Mouse (Mus musculus): ENCODE results near the gene Rrp12. TPM values are rescaled to one million over a fixed set of nuclear protein-coding genes. Genes with fewer than 3 reads are reported as not detected.

Gene Rrp12
- total RNA-seq, 2 experiments from 2014 or later: 2.3 to 5.1 TPM

DNA sequence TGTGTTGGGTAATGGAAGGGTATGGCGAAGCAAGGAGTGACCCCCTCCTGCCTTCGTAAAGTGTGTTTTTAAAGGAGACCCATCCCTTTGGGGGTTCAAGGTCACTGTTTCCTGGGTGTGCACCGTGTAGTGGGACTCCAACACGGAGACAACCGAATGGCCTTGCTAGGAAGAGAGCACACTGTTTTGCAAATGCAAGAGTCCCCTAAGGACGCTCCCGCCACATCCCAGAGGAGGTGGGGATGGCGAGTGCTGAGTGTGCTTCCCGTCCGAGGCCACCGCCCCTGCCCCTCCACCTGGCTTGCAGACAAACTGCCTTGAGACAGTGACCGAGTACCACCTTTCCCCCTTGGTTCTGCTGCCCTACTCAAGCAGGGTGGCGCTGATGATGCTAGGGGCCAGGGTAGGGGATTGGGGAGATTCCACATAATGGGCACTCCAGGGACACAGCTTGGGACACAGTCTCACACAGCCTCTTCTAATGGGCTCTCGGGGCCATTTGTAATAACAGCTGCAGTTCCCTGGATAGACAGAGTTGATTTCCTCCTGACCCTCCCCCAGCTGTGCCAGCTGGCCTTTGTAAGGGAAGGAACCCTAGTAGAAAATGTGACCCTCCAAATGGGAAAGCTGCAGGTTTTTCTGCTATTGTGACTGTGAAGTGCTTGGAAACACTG lies 64.1 kb downstream of the Rrp12 start:
- ATAC-seq (ENCODE audit: poor library complexity, severe bottlenecking): no peak

DNA sequence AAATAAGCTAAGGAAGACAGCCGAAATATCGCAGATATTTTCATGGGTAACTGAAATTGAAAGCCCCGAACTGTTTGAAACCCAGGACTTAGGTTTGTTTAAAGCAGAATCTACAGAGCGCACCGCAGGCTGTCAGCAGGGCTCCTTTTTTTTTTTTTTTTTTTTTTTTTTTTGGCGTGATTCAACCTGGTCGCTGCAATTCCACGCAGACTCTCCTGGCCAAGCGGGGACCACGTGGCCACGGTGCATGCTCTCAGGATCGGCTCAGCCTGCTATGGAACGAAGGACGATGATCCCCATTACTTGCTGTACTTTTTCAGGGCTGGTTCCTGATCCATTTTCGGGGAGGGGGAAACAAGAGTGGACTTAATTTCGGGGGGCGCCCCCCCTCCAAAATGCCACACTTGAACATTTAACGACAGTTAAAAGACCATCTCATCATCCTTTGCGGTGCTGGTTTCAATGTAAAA lies 64.8 kb downstream of the Rrp12 start:
- ATAC-seq (ENCODE audit: poor library complexity, severe bottlenecking): no peak

DNA sequence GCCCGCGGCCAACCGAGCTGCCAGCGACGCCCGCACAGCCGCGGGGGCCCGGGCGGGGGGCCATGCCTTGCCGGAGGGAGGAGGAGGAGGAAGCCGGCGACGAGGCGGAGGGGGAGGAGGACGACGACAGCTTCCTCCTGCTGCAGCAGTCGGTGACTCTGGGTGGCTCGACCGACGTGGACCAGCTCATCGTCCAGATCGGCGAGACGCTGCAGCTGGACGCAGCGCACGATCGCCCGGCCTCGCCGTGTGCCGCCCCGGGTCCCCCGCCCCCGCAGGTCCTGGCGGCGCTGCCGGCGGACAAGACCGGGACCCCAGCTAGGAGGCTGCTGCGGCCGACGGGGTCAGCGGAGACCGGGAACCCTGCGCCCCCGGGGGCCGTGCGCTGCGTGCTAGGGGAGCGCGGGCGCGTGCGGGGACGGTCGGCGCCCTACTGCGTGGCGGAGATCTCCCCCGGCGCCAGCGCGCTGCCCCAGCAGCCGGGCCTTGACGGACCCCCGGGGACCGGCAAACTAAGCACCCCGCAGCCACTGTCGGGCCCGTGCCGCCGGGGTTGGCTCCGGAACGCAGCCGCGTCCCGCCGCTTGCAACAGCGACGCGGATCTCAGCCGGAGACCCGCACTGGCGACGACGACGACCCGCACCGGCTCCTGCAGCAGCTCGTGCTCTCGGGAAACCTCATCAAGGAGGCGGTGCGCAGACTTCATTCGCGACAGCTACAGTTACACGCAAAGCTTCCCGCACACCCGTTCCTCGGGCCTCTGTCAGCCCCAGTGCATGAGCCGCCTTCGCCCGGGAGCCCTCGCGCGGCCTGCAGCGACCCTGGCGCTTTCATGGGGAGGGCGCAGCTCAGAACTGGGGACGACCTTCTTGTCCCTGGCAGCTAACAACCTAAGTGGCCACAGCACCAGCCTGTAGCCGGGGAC lies 65.6 kb downstream of the Rrp12 start:
- ATAC-seq (ENCODE audit: poor library complexity, severe bottlenecking): peak; percentile 81

DNA sequence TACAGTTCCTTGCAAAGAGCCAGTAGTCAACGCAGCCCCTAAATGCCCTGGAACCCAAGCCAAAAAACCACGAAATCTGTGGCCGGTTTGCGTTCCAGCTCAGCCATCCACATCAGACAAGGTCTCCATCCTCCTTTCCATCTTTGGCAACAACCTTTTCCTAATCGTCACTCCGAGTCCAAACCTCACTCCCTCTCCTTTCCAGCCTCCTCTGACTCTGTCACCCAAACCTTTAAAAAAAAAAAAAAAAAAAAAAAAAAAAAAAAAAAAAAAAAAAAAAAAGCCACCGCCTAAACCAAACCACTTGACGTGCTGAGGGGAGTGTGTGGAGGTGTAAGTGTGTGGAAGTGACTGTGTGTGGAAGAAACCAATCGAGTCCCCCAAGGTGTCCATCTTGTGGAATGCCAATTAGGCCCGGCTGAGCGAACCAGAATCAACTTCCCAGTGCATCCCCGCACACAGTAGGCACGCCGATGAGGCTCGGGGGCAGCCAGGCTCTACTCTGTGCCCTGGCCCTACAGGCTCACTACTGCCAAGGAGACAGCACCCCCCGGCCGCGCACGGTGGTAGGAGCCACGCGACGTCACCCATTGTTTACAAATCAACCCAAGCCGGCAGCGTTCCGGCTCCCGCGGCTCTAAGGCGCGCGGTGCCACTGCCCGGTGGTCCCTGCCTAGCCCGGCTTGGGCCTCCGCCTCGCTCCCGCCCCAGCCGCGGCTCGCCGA lies 66.4 kb downstream of the Rrp12 start, which contains the start of gene Frat1:
Frat1 (plus strand) TSS at position 590 of the 725 bp plus-strand sequence.
- peak; percentile 87 for ATAC-seq (ENCODE audit: poor library complexity, severe bottlenecking)

DNA sequence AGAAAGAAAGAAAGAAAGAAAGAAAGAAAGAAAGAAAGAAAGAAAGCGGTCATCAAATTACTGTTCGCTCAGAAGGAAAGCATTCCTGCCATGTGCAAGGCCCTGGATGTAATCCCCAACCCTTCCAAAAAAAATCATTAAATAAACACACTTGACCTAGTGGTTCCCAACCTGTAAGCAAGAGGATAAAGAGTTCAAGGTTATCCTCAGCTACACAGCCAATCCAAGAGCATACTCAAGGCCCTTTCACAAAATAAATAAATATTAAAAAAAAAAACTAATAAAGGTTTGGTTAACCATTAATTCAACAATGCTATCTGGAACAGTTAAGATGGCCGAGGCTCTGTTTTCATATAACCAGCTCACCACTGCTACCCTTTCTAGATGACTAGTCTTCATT lies 67.0 kb downstream of the Rrp12 start:
- no peak for ATAC-seq (ENCODE audit: poor library complexity, severe bottlenecking)

DNA sequence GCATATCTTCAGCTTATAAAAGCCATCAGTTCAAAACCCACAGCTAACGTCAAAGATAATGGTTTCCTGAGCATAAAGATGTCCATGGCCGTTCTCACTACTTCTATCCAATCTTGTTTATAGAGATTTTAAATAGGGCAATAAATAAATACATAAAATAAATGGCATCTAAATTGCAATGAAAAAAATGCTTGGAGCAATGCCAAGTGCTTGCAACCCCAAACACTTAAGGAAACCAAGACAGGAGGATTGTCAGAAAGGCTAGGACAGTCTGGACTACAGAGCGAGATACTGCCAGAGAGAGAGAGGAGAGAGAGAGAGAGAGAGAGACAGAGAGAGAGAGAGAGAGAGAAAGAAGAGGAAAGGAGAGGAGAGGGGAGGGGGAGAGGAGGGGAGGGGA lies 69.4 kb downstream of the Rrp12 start:
- ATAC-seq (ENCODE audit: poor library complexity, severe bottlenecking): no peak

DNA sequence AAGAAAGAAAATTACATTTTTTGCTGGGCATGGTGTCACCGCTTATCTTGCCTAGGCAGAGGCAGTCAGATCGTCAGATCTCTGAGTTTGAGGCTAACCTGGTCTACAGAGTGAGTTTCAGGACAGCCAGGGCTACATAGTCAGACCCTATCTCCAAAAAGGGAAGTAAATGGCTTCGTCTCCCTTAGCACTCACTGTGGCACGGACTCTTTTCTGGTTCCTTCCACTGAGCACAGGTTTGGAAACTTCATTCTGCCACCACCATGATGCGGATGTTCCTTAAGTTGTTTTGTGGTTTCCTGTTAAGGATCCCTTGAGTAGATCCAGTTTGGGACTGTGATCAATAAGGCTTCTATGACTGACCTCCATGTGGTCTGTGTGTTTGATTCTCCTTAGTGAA lies 71.0 kb downstream of the Rrp12 start:
- peak; percentile 41 for ATAC-seq (ENCODE audit: poor library complexity, severe bottlenecking)

DNA sequence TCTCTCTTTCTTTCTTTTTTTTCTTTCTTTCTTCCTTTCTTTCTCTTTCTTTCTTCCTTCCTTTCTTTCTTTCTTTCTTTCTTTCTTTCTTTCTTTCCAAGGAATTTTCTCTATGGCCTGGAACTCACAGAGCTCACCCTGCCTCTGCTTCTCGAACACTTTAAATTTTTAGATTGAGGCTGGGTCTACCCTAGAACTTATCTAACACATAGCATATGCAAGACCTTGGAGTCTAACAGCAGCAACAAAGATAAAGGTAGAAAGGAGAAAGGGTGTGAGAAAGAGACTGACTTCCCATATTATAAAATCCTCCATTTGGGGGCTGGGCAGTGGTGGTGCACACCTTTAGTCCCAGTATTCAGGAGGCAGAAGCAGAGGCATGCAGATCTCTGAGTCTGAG lies 73.4 kb downstream of the Rrp12 start:
- no peak for ATAC-seq (ENCODE audit: poor library complexity, severe bottlenecking)

DNA sequence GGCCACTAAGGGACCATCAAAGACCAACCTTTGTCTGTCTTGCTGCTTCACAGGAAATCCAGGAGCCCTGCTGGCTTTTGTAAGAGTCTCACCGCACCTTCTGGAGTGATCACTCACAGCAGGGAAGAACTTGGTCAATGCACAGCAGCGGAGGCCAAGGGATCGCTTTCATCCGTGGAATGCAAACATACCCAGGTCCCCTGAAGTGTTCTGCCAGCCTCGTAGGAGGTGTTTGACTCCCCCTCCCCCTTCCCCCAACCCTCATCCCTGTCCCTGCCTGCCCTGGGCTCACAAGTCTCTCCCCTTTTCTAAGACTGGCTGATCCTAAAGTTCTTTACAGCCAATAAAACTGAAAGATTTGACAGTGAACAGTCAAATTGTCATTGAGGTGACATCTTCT lies 74.5 kb downstream of the Rrp12 start:
- ATAC-seq (ENCODE audit: poor library complexity, severe bottlenecking): no peak

DNA sequence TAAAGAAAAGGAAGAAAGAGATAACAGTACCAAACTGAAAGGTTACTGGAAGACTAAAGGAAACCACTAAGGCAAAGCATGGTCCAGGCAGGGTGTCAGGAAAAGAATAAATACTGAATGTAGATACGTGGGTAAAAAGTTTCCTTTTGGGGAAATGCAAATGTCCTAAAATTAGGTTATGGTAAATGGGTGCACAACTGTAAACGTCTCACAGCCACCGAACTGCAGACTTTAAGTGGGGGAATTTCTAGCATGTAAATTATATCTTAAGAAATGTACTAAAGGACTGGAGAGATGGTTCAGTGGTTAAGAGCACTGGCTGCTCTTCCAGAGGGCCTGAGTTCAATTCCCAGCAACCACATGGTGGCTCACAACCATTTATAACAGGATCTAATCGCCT lies 77.2 kb downstream of the Rrp12 start:
- ATAC-seq (ENCODE audit: poor library complexity, severe bottlenecking): no peak

DNA sequence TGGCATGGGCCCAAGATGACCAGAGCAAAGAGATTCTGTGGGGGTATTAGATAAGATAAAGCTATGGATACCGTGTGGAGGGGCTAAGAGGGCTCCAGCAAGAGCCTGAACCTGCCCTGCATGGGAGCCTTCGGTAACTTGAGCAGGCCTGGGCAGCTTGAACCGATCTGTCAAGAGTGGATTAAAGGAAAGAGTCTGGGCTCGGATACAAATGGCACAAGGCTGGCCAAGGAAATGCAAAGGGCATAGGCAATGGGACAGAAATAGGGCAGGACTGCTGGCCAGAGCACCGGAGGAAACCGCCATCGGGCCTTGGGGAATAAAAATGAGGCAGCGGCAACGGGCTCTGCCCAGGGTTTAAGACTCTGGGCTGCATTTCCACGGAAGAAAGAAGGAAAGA lies 78.6 kb downstream of the Rrp12 start:
- no peak for ATAC-seq (ENCODE audit: poor library complexity, severe bottlenecking)

DNA sequence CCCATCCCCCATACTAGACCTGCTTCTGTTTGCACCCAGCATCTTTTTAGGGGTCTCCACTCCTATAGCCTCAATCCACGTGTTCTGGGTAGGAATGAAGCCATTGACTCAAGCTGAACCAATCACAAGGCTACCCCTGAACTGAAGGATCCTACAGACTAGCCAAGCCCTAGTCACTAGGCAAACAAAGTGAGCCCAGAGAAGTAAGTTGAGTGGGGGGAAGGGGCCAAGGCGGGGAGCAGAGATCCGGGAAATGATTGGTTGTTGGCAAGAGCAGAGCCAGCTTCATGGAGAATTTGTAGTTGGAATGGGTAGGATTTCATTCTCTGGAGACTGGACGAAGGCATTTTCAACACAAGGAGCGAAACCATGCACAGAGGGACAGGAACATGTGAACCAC lies 79.1 kb downstream of the Rrp12 start:
- ATAC-seq (ENCODE audit: poor library complexity, severe bottlenecking): no peak

DNA sequence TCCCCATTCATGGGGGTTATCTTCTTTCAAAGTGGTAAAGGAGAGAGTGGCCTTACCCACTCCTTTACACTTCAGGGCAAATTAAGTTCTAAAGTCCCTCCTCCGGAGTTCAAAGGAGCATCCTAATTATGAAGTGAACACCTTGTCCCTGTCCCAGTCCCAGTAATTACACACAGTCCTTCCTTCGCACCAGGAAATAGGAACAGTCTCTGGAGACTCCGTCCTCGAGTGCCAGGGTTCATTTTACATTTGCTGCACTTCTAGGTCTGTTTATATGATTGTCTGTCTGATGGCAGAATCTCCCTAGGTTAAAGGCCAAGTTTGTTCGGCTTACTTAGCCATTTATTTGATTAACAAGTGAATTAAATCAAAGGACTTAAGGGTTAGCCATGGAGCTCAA lies 79.6 kb downstream of the Rrp12 start:
- no peak for ATAC-seq (ENCODE audit: poor library complexity, severe bottlenecking)

DNA sequence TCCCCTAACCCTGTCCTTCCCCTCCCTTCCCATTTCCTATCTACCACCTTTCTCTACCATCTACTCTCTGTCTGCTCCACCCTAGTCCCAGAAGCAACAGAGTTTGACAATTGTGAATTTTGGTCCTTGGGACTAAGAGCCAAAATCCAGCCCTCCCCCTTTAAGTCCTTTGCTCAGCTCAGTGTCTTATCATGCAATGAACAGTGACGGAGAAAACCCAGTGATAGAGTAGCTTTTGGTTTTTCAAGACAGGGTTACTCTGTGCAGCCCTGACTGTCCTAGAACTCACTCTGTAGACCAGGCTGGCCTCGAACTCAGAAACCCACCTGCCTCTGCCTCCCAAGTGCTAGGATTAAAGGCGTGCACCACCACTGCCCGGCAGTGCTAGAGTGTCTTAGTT lies 82.6 kb downstream of the Rrp12 start:
- ATAC-seq (ENCODE audit: poor library complexity, severe bottlenecking): no peak

Other genes starting within 250 kb of the Rrp12 start
- 0.05 and 0.29 TPM in 2 replicates for gene Slit1, start 152.5 kb downstream of the Rrp12 start, total RNA-seq (2015)
- gene Slit1, start 152.5 kb downstream of the Rrp12 start, total RNA-seq (2017): not detected in 2 replicates
- 48.5 and 50.3 TPM in 2 replicates for gene Arhgap19, start 94.1 kb downstream of the Rrp12 start, total RNA-seq (2015)
- gene Arhgap19, start 94.1 kb downstream of the Rrp12 start, total RNA-seq (2017): 62.7 and 65.3 TPM in 2 replicates
- 5.2 and 6.3 TPM in 2 replicates for gene Frat1, start 66.2 kb downstream of the Rrp12 start, total RNA-seq (2015)
- 6.1 and 6.3 TPM in 2 replicates for gene Frat1, start 66.2 kb downstream of the Rrp12 start, total RNA-seq (2017)
- 7.7 and 9.5 TPM in 2 replicates for gene Frat2, start 48.0 kb downstream of the Rrp12 start, total RNA-seq (2015)
- gene Frat2, start 48.0 kb downstream of the Rrp12 start, total RNA-seq (2017): 9.2 and 9.4 TPM in 2 replicates
- 587 and 602 TPM in 2 replicates for gene Pgam1, start 15.8 kb upstream of the Rrp12 start, total RNA-seq (2015)
- gene Pgam1, start 15.8 kb upstream of the Rrp12 start, total RNA-seq (2017): 254 and 291 TPM in 2 replicates
- 37.0 and 38.6 TPM in 2 replicates for gene Exosc1, start 37.2 kb upstream of the Rrp12 start, total RNA-seq (2015)
- 29.3 and 40.2 TPM in 2 replicates for gene Exosc1, start 37.2 kb upstream of the Rrp12 start, total RNA-seq (2017)
- 25.9 and 36.1 TPM in 2 replicates for gene Zdhhc16, start 37.3 kb upstream of the Rrp12 start, total RNA-seq (2015)
- 22.4 and 26.4 TPM in 2 replicates for gene Zdhhc16, start 37.3 kb upstream of the Rrp12 start, total RNA-seq (2017)
- 18.5 and 24.7 TPM in 2 replicates for gene Mms19, start 85.0 kb upstream of the Rrp12 start, total RNA-seq (2015)
- gene Mms19, start 85.0 kb upstream of the Rrp12 start, total RNA-seq (2017): 21.7 and 33.8 TPM in 2 replicates
- gene Ubtd1, start 85.6 kb upstream of the Rrp12 start, total RNA-seq (2015): 15.1 and 17.0 TPM in 2 replicates
- gene Ubtd1, start 85.6 kb upstream of the Rrp12 start, total RNA-seq (2017): 11.9 and 12.2 TPM in 2 replicates
- gene Ankrd2, start 139.8 kb upstream of the Rrp12 start, total RNA-seq (2015): not detected in 2 replicates
- gene Ankrd2, start 139.8 kb upstream of the Rrp12 start, total RNA-seq (2017): not detected in 2 replicates
- not detected in 2 replicates for gene Hoga1, start 149.4 kb upstream of the Rrp12 start, total RNA-seq (2015)
- gene Hoga1, start 149.4 kb upstream of the Rrp12 start, total RNA-seq (2017): 0.20 and 1.2 TPM in 2 replicates
- gene 4933411K16Rik, start 156.1 kb upstream of the Rrp12 start, total RNA-seq (2015): not detected in 2 replicates
- not detected in 2 replicates for gene 4933411K16Rik, start 156.1 kb upstream of the Rrp12 start, total RNA-seq (2017)
- 0.36 TPM in 1 of 2 replicates, not detected in the other for gene Morn4, start 190.2 kb upstream of the Rrp12 start, total RNA-seq (2015)
- gene Morn4, start 190.2 kb upstream of the Rrp12 start, total RNA-seq (2017): 0.07 TPM in 1 of 2 replicates, not detected in the other
- gene Pi4k2a, start 194.3 kb upstream of the Rrp12 start, total RNA-seq (2015): 12.0 and 12.2 TPM in 2 replicates
- gene Pi4k2a, start 194.3 kb upstream of the Rrp12 start, total RNA-seq (2017): 9.9 and 10.7 TPM in 2 replicates
- 1.1 and 1.7 TPM in 2 replicates for gene Avpi1, start 232.9 kb upstream of the Rrp12 start, total RNA-seq (2015)
- gene Avpi1, start 232.9 kb upstream of the Rrp12 start, total RNA-seq (2017): 2.9 and 6.2 TPM in 2 replicates

Measured in megakaryocyte, adult 5-6 weeks (primary cell).